Mouse (Mus musculus) left cerebral cortex, adult 6 months (tissue): ENCODE results near the gene Glyr1. TPM values are rescaled to one million over a fixed set of nuclear protein-coding genes. Genes with fewer than 3 reads are reported as not detected.

ENCODE experiments used
- long read RNA-seq, 2 experiments: library from polyadenylated mRNA; unstranded; transcript quantifications; one replicate each; pipeline ENCODE4 v2.0.0; 2019 to 2020
- polyA plus RNA-seq: library from polyadenylated mRNA; unstranded; fragments of <200 nt; fragmentation: Nextera tagmentation; gene quantifications from 2 replicates; pipeline ENCODE4 v1.2.3, GENCODE M21; 2021

Glyr1 gene
- polyA plus RNA-seq = 69.1 and 69.7 TPM in 2 replicates
- long read RNA-seq, experiment 1, transcript Glyr1-202 (16 exons, 3,292 nt) = major isoform, 522 of 1,231 reads
- long read RNA-seq, experiment 1, transcript Glyr1-201 (16 exons, 3,280 nt) = minor isoform, 483 of 1,231 reads
- long read RNA-seq, experiment 1, partial matches to known transcripts = 96 of 1,231 reads
- long read RNA-seq, experiment 1, other reads (novel, unspliced or antisense) = 126 of 1,231 reads
- long read RNA-seq, experiment 2, transcript Glyr1-201 (16 exons, 3,280 nt) = minor isoform, 14 of 97 reads
- long read RNA-seq, experiment 2, transcript Glyr1-202 (16 exons, 3,292 nt) = major isoform, 22 of 97 reads
- long read RNA-seq, experiment 2, partial matches to known transcripts = 29 of 97 reads
- long read RNA-seq, experiment 2, other reads (novel, unspliced or antisense) = 32 of 97 reads

GRCm38 (mm10) chr16:5049774-5050234, at the start of gene Glyr1, which contains the start of gene Ubn1:
Gene Glyr1 (minus strand): TSS chr16:5049863.
Gene Ubn1 (plus strand): TSS chr16:5050057.

DNA sequence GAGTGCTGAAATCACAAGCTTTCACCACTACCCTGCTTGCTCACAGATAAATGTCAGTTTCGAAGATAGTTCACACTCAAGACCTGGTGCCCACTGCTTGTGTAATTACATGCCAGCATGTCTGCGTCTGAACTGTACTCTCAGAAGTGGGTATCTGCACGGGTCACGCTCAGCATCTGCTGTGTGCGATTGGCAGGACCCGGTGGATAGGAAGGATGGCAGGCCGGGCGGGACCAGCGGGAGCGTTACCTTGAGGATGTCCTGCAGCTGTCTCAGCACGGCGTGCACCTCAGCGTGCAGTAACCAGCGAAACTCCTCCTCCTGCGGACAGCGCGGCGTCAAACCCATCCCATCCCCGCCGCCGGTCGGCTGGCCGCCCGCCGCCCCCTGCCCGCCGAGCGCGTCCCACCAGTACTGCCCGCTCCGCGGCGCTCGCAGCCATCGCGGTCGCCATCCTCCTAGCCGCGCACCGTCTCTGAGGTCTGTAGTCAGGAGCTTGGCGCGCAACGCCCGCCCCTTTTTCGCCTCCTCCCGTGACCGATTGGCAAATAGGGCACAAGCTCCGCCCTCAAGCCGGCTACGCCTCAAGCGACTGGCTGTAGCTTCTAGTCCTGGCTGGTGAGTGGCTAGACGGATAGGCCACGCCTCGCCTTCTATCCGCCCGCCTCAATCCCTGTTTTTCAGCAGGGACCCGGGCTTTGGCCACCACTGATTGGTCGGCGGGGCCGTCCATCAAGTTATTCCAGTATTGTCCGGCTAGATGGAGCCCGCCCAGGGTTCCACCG, 36.4 kb downstream of the Glyr1 start, which contains the start of gene Rogdi:
Gene Rogdi (minus strand): TSS at position 500 of the 785 bp plus-strand sequence.

GRCm38 (mm10) chr16:5007067-5007466, 42.6 kb downstream of the Glyr1 start, which contains the start of gene Smim22:
Gene Smim22 (plus strand): TSS chr16:5007288.

GRCm38 (mm10) chr16:4997553-4997952, 52.1 kb downstream of the Glyr1 start, which contains the start of gene Sept12:
Gene Sept12 (minus strand): TSS chr16:4997852.

Other genes with a start within 250 kb of the Glyr1 start
- not detected in 2 replicates for gene 4930562C15Rik, start 214.4 kb downstream of the Glyr1 start, polyA plus RNA-seq
- gene Ubald1, start 169.5 kb downstream of the Glyr1 start, polyA plus RNA-seq = 61.3 and 98.9 TPM in 2 replicates
- gene Mgrn1, start 163.6 kb downstream of the Glyr1 start, polyA plus RNA-seq = 78.9 and 89.4 TPM in 2 replicates
- gene Nudt16l1, start 111.1 kb downstream of the Glyr1 start, polyA plus RNA-seq = 86.5 and 107 TPM in 2 replicates
- 16.2 and 19.8 TPM in 2 replicates for gene Anks3, start 85.7 kb downstream of the Glyr1 start, polyA plus RNA-seq
- gene Sept12, start 52.0 kb downstream of the Glyr1 start, polyA plus RNA-seq = not detected in 2 replicates
- 0.89 and 1.0 TPM in 2 replicates for gene Smim22, start 42.6 kb downstream of the Glyr1 start, polyA plus RNA-seq
- gene Rogdi, start 36.3 kb downstream of the Glyr1 start, polyA plus RNA-seq = 167 and 182 TPM in 2 replicates
- gene Ubn1, start 194 bp upstream of the Glyr1 start, polyA plus RNA-seq = 5.0 and 8.6 TPM in 2 replicates
- 0.06 and 0.11 TPM in 2 replicates for gene Ppl, start 82.6 kb upstream of the Glyr1 start, polyA plus RNA-seq
- gene Sec14l5, start 97.2 kb upstream of the Glyr1 start, polyA plus RNA-seq = 0.70 and 0.94 TPM in 2 replicates
- 11.9 and 16.7 TPM in 2 replicates for gene Nagpa, start 154.1 kb upstream of the Glyr1 start, polyA plus RNA-seq
- gene AU021092, start 172.4 kb upstream of the Glyr1 start, polyA plus RNA-seq = 1.5 and 2.8 TPM in 2 replicates
- gene Alg1, start 183.8 kb upstream of the Glyr1 start, polyA plus RNA-seq = 33.8 and 39.6 TPM in 2 replicates
- 12.2 and 14.1 TPM in 2 replicates for gene Eef2kmt, start 206.1 kb upstream of the Glyr1 start, polyA plus RNA-seq